Mouse (Mus musculus): ENCODE data around the gene Nckap1l.
A peak's percentile ranks its signal among the peaks of the same experiment; 100 is the strongest.
"Not testable (repeated sequence)": the region's sequence is repeated elsewhere in the genome, so short reads cannot be mapped to it uniquely, and the experiment has no call there.

Nckap1l gene

GRCm38 (mm10) chr15:103453551-103454218 lies at the start of gene Nckap1l:
Gene Nckap1l, plus strand, starts transcription at chr15:103453794.
- no peak for DNase-seq

- DNase-seq = not testable (repeated sequence)
These were observed 48.0 kb upstream of the Nckap1l start for GRCm38 (mm10) chr15:103405586-103405985.

GRCm38 (mm10) chr15:103427017-103427416 lies 26.6 kb upstream of the Nckap1l start:
- no peak for DNase-seq

- no peak for DNase-seq
These were observed 23.4 kb upstream of the Nckap1l start, which contains the start of gene Gtsf1 for GRCm38 (mm10) chr15:103430241-103430640. Gene Gtsf1, minus strand, starts transcription at chr15:103430470.

GRCm38 (mm10) chr15:103445966-103446365 lies 7.6 kb upstream of the Nckap1l start:
- DNase-seq = not testable (repeated sequence)

GRCm38 (mm10) chr15:103448369-103448768 lies 5.2 kb upstream of the Nckap1l start, which contains the start of gene Gtsf2:
Gene Gtsf2, minus strand, starts transcription at chr15:103448469.
- no peak for DNase-seq

GRCm38 (mm10) chr15:103454449-103454848 lies 855 bp downstream of the Nckap1l start:
- no peak for DNase-seq

- DNase-seq = peak; percentile 57 to 66
These were observed 9.1 kb downstream of the Nckap1l start for GRCm38 (mm10) chr15:103462539-103463261.

GRCm38 (mm10) chr15:103471488-103472194 lies 18.0 kb downstream of the Nckap1l start:
- no peak for DNase-seq

- DNase-seq = no peak
These were observed 18.7 kb downstream of the Nckap1l start for GRCm38 (mm10) chr15:103472265-103472664.

GRCm38 (mm10) chr15:103473182-103473581 lies 19.6 kb downstream of the Nckap1l start:
- no peak for DNase-seq

GRCm38 (mm10) chr15:103473769-103474168 lies 20.2 kb downstream of the Nckap1l start:
- DNase-seq = no peak

GRCm38 (mm10) chr15:103479080-103479606 lies 25.5 kb downstream of the Nckap1l start:
- DNase-seq = no peak

GRCm38 (mm10) chr15:103480129-103480528 lies 26.5 kb downstream of the Nckap1l start:
- DNase-seq = no peak

GRCm38 (mm10) chr15:103482488-103482887 lies 28.9 kb downstream of the Nckap1l start:
- peak; percentile 84 to 86 for DNase-seq

- no peak for DNase-seq
These were observed 30.9 kb downstream of the Nckap1l start for GRCm38 (mm10) chr15:103484490-103484889.

- no peak for DNase-seq
These were observed 31.5 kb downstream of the Nckap1l start for GRCm38 (mm10) chr15:103485106-103485505.

- no peak for DNase-seq
These were observed 33.1 kb downstream of the Nckap1l start for GRCm38 (mm10) chr15:103486658-103487057.

- DNase-seq = no peak
These were observed 34.7 kb downstream of the Nckap1l start for GRCm38 (mm10) chr15:103488336-103488735.

GRCm38 (mm10) chr15:103496204-103497140 lies 42.9 kb downstream of the Nckap1l start:
- DNase-seq = no peak

- DNase-seq = no peak
These were observed 44.6 kb downstream of the Nckap1l start for GRCm38 (mm10) chr15:103498157-103498556.

- no peak for DNase-seq
These were observed 47.1 kb downstream of the Nckap1l start for GRCm38 (mm10) chr15:103500723-103501122.
